Mouse (Mus musculus) MEL (cell line): ENCODE results near the gene Gjc1.

Experiments used
- GABPA ChIP-seq: IDR thresholded peaks from 2 replicates; pipeline ENCODE4 v1.6.1; 2012; ENCODE audit warnings: low read depth, mild to moderate bottlenecking, inconsistent platforms, low read length, improper control_type of control experiment, moderate library complexity
- MXI1 ChIP-seq: IDR thresholded peaks from 2 replicates; pipeline ENCODE4 v1.6.1; 2011; ENCODE audit warnings: mild to moderate bottlenecking, low read depth, low read length, improper control_type of control experiment

DNA sequence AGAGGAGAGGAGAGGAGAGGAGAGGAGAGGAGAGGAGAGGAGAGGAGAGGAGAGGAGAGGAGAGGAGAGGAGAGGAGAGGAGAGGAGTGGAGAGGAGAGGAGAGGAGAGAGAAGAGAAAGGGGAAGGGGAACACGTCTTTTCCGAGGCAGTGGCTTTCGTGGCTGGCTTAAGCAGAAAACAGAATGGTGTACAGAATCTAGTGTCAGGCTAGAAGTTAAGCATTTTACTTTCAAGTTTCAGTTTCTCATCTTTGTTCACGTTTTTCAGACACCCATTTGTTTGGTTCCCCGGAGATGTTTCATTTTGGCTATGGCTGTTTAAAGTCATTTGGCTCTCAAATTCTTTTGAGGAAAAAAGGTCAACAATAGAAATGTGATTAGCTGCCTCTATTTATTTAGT lies 11.3 kb downstream of the Gjc1 start:
- TF ChIP-seq MXI1 (no peak), GABPA (no peak)
